Mouse (Mus musculus) cerebellum, adult 2 months (tissue): ENCODE data around the gene Foxf2.

Experiments used
- CTCF ChIP-seq: fragments of 200-500 bp; IDR thresholded peaks from 2 replicates; pipeline ENCODE4 v1.5.1; 2011; ENCODE audit warnings: low read depth, mild to moderate bottlenecking, control low read depth, low read length, moderate library complexity, borderline replicate concordance; ENCODE audit not compliant: insufficient read depth
- POLR2A ChIP-seq: fragments of 200-500 bp; IDR thresholded peaks from 2 replicates; pipeline ENCODE4 v1.6.1; 2011; ENCODE audit warnings: low read length, control low read depth, borderline replicate concordance; ENCODE audit not compliant: insufficient read depth

- TF ChIP-seq POLR2A (no peak), CTCF (no peak)
Observed at GRCm38 (mm10) chr13:31622371-31622770, 3.2 kb upstream of the Foxf2 start.
